Mouse (Mus musculus): ENCODE data around the gene Cd47.

DNA sequence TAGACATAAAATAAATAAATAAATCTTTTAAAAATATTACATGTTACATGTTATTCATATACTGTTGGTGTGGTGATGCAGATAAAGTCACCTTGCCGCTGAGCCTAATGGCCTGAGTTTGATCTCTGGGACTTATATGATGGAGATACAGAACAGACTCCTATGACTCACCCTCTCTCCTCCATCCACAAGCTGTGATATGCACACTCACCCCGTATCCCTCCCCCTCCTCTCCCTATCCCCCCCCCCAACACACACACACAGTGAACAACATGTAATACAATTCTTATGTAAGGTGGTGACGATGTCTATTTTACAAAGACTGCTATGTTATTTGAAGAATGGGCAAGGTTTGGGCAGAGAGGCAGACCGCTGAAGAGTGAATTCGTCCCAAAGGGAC lies 663 bp downstream of the Cd47 start:
- TF ChIP-seq CTCF (IDR thresholded peaks at IDR 0.05; ENCODE audit: control insufficient read depth, insufficient read depth, insufficient replicate concordance, low read depth, low read length) (no peak), POLR2A (IDR thresholded peaks at IDR 0.05; ENCODE audit: control insufficient read depth, low read depth, low read length) (no peak)

Measured in testis, adult 2 months (tissue).